Mouse (Mus musculus) neural tube, postnatal 0 days (tissue): ENCODE data around the gene Adgrv1. TPM values are rescaled to one million over a fixed set of nuclear protein-coding genes. Genes with fewer than 3 reads are reported as not detected.

Experiments
- microRNA-seq: library from miRNA; unstranded; fragments of <30 nt; microRNA quantifications from one replicate; pipeline ENCODE4, GENCODE M21; 2016
- polyA plus RNA-seq: library from polyadenylated mRNA; unstranded; fragments of >200 nt; fragmentation: Nextera tagmentation; extraction: Ambion mirVana; gene quantifications from 2 replicates; pipeline ENCODE4 v1.2.1, GENCODE M21; 2015

Gene Adgrv1
- polyA plus RNA-seq, result 5.2 and 5.5 TPM in 2 replicates

DNA sequence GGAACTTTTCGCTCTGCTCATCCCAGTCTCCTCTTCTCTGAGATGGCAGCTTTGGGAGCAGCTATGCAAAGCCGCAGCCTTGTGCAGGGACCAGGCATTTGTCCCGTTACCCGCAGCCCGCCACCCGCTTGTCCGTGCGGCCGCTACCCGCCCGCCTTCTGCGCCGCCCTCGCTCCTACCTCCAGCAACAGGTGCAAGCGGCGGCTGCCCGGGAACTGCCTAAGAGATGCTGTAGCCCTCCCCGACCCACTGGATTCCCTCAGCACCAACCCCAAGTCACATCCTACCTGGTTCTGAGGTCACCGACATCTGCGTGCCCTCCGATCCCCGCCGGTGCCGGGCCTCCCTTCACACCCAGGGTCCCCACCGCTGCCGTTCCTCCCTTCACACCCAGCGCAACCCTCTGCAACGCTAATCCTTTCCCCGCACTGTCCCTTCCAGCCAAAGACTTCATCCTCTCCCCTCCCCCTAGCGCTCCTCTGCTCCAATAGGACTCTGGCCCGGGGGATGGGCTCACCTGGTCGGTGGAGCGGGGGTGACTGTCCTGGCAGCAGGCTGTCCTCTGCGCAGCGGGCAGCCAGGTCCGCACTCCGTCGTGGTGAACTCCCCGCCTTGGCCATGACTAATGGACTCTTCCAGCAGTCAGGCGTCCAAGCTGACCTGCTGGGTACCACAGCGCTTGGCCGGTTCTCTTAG lies at the start of gene Adgrv1:
TSS of gene Adgrv1 (minus strand) at position 435 of the 696 bp plus-strand sequence.

DNA sequence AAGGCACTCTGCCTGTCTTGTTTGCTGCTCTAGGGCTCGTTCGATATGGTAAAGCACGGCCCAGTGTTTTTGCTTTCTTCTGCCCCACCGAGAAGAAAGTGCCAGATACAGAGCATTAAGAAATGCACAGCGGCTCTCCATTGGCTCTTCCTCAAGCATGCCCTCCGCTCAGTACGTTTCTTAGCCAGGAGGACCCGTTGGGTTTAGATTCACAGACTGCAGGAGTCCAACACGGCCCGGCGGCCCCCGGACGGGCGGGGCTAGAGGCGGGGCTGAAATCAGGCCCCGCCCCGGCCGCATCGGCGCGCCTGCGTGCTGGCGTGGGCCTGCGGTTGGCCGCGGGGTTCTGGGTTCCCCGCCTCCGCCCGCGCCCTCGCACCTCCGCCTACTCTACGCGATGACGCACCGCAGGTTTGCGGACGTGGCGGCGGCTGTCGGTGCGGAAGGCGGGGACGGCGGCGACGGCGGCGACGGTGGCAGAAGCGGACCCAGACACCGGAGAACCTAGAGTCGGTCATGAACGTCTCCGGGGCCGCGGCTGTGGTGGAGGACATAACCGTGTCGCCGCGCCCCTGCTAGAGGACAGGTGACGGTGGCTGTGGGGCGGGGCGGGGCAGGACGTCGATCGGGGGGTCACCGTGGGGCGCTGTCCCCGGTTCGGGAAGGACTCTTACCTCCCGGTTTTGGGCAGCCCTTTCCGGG lies 24.5 kb upstream of the Adgrv1 start, which contains the start of gene Lysmd3:
TSS of gene Lysmd3 (plus strand) at position 313 of the 702 bp plus-strand sequence.

Small RNAs within 50 kb of the gene (microRNA-seq; reads per million reads assigned to microRNA genes)
- gene Gm25241, result not detected

Other genes starting within 250 kb of the Adgrv1 start
- gene Lysmd3, start 24.5 kb upstream of the Adgrv1 start, polyA plus RNA-seq, result 12.7 and 12.8 TPM in 2 replicates
- 5.5 and 8.6 TPM in 2 replicates for gene Polr3g, start 77.9 kb upstream of the Adgrv1 start, polyA plus RNA-seq
- 113 and 114 TPM in 2 replicates for gene Mblac2, start 78.2 kb upstream of the Adgrv1 start, polyA plus RNA-seq
- gene Cetn3, start 149.9 kb upstream of the Adgrv1 start, polyA plus RNA-seq, result 243 and 250 TPM in 2 replicates